Mouse (Mus musculus): ENCODE data around the gene Mast2. TPM values are rescaled to one million over a fixed set of nuclear protein-coding genes. Genes with fewer than 3 reads are reported as not detected.

The Mast2 gene
- polyA plus RNA-seq (2015; fragmentation: Nextera tagmentation; extraction: Ambion mirVana): 43.9 and 48.9 TPM in 2 replicates

DNA sequence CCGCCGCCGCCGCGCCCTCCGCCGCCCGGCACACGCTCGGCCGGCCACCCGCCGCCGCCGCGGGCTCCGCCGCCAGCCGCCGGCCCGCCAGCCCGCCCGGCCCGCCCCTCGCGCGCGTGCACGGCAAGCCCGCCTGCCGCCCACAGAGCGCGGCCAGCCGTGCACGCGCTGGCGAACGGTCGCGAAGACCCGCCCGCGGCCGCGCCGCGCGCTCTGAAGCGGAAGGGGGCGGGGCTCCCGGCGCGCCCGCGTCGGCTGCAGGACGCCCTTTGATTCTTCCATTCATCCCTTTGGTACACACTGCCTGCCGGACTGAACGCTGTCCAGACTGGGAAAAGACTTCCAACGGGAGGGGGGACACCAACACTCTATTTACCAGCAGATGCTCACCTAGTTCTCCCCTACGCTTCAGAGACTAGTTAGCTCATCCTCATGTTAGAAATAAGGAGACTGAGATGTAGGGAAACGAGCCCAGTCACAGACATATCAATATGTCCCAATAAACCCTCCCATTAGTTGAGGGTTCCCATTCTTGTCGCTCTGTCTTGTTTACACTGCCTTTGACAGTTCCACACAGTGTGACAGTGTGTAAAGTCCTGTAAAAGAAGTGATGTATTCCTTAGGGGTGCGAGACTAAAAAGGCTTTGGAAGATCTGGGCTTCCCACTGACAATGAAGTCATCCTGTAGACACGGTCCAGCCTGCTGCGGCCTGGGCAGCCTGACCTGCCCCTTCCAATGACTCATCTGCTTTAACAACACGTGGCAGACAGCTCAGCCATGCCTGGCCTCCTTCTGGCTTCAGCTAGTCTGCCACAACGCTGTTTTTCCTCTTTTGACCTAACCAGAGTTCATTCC is at the start of gene Mast2:
TSS of gene Mast2 (minus strand) at position 58 of the 856 bp plus-strand sequence.
- peak; percentile 93 for ATAC-seq (ENCODE audit: low FRiP score, low read depth)
- peak within 1 kb of the TSS; percentile 90 for H3K4me3 ChIP-seq
- H3K4me2 ChIP-seq: peak within 1 kb of the TSS; percentile 75
- no peaks in the 10 kb centered on the region for H3K36me3 ChIP-seq
- H3K4me1 ChIP-seq (replicated peaks): peaks cover 22% of the 10 kb centered on the region
- peak within 1 kb of the TSS; percentile 83 for H3K9ac ChIP-seq
- no peaks in the 10 kb centered on the region for H3K9me3 ChIP-seq
- H3K27ac ChIP-seq (replicated peaks): peak within 1 kb of the TSS; percentile 97
- under 1% methylated on average over 67 of the region's 68 CpGs for WGBS
- no peaks in the 10 kb centered on the region for H3K27me3 ChIP-seq

DNA sequence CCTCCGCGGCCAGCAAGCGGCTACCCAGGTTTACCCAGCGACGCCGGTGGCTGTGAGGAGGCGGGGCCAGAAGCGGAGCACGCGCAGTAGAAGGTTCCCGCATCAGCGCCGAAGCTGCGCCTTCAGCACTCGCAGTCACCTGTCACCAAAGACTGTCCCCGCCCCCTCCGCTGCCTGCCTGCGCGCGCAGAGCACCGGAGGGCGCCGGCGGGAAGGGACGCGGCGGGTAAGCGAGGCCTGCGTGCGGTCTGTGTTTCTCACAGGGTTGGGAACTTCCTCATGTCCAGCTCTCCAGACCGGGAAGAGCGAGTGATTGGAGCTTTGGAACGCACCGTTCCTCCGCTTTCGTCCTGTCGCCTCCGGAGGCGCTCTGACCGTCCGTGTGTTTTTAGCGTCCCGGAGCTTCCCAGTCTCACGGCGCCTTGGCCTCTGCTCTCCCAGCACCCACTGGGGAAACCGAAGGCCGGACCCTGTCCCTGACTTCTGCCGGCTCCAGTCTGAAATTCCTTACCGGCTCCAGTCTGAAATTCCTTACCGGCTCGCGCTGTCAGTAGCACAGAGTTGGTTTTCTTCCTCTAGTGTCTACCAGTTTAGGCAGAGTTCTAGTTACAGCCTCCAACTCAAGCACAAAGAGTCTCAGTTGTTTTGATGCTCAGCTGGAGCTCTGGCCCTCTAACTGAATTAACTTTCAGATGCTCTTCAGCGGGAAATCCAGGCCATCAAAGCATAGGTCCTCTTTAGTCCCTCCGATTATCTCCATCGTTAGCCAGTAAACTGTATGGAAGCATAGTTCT is 43.6 kb upstream of the Mast2 start, which contains the start of gene Ipp:
TSS of gene Ipp (plus strand) at position 125 of the 794 bp plus-strand sequence.
- peak; percentile 99 for ATAC-seq (ENCODE audit: low FRiP score, low read depth)
- Histone ChIP-seq H3K4me1 (replicated peaks) (peaks cover 17% of the 10 kb centered on the region), H3K27ac (replicated peaks) (peak within 1 kb of the TSS; percentile 79), H3K4me2 (peak within 1 kb of the TSS; percentile 65), H3K4me3 (peak within 1 kb of the TSS; percentile 54), H3K9ac (peak within 1 kb of the TSS; percentile 57), H3K27me3 (no peaks in the 10 kb centered on the region), H3K9me3 (no peaks in the 10 kb centered on the region), H3K36me3 (peaks cover 5% of the 10 kb centered on the region; the same call in 1 of the 2 replicates)
- under 1% methylated on average over 55 of the region's 55 CpGs for WGBS

DNA sequence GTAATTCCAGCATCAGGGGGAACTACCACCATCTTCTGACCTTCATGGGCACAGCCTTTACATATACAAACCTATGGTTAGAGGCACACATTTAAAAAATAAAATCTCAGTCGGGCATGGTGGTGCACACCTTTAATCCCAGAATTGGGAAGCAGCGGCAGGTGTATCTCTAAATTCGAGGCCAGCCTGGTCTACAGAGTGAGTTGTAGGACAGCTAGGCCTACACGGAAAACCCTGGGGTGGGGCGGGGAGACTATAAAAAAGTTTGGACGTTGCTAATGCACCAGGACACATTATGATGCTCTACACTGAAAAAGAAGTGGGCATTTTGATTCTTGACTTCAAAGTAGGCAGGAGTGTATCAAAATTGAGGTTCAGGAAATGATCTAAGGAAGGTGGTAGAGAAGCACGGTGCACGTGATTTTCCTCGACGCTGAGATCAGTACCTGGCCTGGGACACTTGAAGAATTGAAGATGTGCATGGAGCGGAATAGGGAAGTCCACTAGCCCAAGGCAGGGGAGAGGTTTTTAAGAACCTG is 43.0 kb upstream of the Mast2 start:
- no peaks in the 10 kb centered on the region for H3K9me3 ChIP-seq
- H3K4me2 ChIP-seq: peak overlapping the region; percentile 65
- H3K36me3 ChIP-seq: peaks cover 5% of the 10 kb centered on the region; the same call in 1 of the 2 replicates
- peaks cover 17% of the 10 kb centered on the region for H3K4me1 ChIP-seq (replicated peaks)
- WGBS: 30% methylated on average over 11 of the region's 11 CpGs
- no peak; the same call in 1 of the 2 replicates for ATAC-seq (ENCODE audit: low FRiP score, low read depth)
- peak overlapping the region; percentile 79 for H3K27ac ChIP-seq (replicated peaks)
- H3K9ac ChIP-seq: peak overlapping the region; percentile 57
- H3K27me3 ChIP-seq: no peaks in the 10 kb centered on the region
- H3K4me3 ChIP-seq: peak overlapping the region; percentile 54

DNA sequence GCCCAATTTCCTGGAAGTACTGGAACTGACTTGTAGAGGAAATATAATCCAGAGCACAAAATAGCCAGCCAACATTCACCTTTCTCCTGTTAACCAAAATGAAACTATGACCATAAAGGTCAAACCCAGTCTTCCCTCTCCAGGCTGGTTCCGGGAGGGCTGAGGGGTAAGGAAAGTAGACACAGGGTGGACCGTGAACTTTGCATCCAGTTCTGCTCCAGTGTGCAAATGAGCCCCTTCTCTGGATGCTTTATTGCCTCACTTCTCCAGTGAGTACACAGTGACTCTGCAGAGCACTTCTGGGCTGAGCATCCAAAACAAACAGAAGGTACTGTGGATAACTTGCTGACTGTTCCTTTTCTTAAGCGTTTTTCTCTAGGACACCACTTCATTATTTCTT is 36.0 kb upstream of the Mast2 start:
- Histone ChIP-seq H3K9me3 (no peaks in the 10 kb centered on the region), H3K36me3 (no peaks in the 10 kb centered on the region), H3K4me1 (replicated peaks) (no peaks in the 10 kb centered on the region), H3K27me3 (no peaks in the 10 kb centered on the region), H3K4me2 (no peak overlapping the region), H3K4me3 (no peak overlapping the region), H3K27ac (replicated peaks) (no peak overlapping the region), H3K9ac (no peak overlapping the region)
- ATAC-seq (ENCODE audit: low FRiP score, low read depth): no peak
- WGBS: 78% methylated on average over 3 of the region's 3 CpGs

DNA sequence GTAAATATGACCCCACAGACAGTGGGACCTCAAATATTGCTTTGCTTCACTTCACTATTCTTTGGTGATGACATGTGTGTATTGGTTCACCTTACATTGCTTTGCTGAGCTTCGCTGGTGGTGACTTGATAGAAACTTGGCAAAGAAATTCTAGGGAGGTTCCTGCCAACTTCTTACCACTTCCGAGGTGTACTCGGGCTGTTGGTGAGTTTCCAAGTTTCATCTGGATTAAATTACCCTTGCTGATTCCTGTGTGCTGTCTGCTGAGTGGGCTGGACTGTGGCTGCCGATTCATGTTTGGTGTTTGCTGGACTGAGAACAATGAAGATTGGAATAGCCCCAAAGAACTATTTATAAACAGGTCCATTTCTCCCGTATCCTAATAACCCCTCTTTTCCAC is 29.7 kb upstream of the Mast2 start:
- H3K27ac ChIP-seq (replicated peaks): no peak overlapping the region
- H3K9ac ChIP-seq: no peak overlapping the region
- no peak overlapping the region for H3K4me3 ChIP-seq
- H3K27me3 ChIP-seq: no peaks in the 10 kb centered on the region
- WGBS: 79% methylated on average over 5 of the region's 5 CpGs
- no peak for ATAC-seq (ENCODE audit: low FRiP score, low read depth)
- no peaks in the 10 kb centered on the region for H3K4me1 ChIP-seq (replicated peaks)
- H3K4me2 ChIP-seq: no peak overlapping the region
- H3K36me3 ChIP-seq: no peaks in the 10 kb centered on the region
- no peaks in the 10 kb centered on the region for H3K9me3 ChIP-seq

DNA sequence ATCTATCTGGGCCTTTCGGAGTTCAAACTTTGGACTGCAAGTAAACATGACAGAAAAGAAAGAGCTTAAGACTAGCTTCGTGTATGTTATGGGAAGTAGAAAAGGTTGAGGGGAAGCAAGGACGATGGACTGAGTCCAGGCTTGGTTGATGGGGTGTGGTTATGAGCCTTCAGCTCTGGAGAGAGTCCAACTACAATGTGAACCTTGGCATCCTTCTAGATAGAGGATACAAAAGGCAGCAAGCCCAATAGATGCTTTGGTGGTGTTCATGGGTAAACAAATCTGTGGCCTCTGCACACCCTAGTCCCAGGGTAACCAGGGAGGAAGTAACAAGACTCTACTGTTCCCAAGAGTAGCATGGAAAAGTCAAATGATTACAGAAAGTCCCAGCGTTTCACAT is 28.5 kb upstream of the Mast2 start:
- no peaks in the 10 kb centered on the region for H3K27me3 ChIP-seq
- WGBS: 78% methylated on average over 4 of the region's 4 CpGs

DNA sequence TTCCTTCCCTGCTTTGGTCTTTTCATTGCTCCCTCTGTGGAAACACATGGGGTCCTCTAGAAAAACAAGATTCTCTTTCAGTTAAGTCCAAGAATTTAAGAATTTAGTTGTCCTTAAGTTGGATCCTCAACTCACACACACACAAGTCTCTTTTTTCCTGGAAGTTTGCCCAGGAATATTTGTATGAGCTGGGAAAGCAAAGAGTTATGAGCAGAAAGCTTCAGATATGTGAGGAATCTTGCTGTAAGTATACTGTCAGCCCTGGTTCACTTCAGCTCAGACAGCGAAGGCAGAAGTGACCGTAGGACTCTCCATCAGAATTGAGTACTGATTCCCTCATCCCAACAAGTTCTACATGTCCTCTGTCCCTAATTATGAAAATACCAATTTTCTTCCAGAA is 27.9 kb upstream of the Mast2 start:
- Histone ChIP-seq H3K36me3 (no peaks in the 10 kb centered on the region), H3K9ac (no peak overlapping the region), H3K4me2 (no peak overlapping the region), H3K27me3 (no peaks in the 10 kb centered on the region), H3K27ac (replicated peaks) (no peak overlapping the region), H3K4me3 (no peak overlapping the region), H3K9me3 (no peaks in the 10 kb centered on the region), H3K4me1 (replicated peaks) (no peaks in the 10 kb centered on the region)
- WGBS: 88% methylated on average over 2 of the region's 2 CpGs
- ATAC-seq (ENCODE audit: low FRiP score, low read depth): no peak

More for the DNA sequence above, 28.5 kb upstream of the Mast2 start:
- no peak for ATAC-seq (ENCODE audit: low FRiP score, low read depth)
- Histone ChIP-seq H3K9me3 (no peaks in the 10 kb centered on the region), H3K27ac (replicated peaks) (no peak overlapping the region), H3K4me3 (no peak overlapping the region), H3K36me3 (no peaks in the 10 kb centered on the region), H3K4me2 (no peak overlapping the region), H3K9ac (no peak overlapping the region), H3K4me1 (replicated peaks) (no peaks in the 10 kb centered on the region)

DNA sequence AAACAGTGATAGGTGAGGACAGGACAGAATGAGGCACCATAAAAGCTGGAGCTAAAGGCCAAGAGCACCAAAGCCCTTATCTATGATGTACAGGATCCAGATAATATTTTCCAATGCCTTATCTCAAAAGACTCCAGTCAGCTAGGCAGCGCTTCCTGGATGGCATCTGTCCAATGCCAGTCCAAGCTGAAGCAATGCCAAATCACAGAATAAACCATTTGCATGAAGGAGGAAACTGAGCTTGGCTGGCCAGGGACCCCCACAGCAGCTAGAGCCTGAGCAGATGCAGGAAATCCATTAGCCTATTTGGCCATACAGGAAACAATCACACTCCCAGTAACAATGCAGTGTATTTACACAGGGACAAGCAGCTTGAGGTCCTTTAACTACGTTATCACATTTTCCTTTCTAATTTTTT is 27.1 kb upstream of the Mast2 start:
- H3K36me3 ChIP-seq: no peaks in the 10 kb centered on the region
- no peak overlapping the region; the same call in 1 of the 2 replicates for H3K27ac ChIP-seq (replicated peaks)
- H3K27me3 ChIP-seq: no peaks in the 10 kb centered on the region
- H3K4me2 ChIP-seq: no peak overlapping the region
- H3K9ac ChIP-seq: no peak overlapping the region
- H3K4me1 ChIP-seq (replicated peaks): no peaks in the 10 kb centered on the region
- no peaks in the 10 kb centered on the region for H3K9me3 ChIP-seq
- no peak for ATAC-seq (ENCODE audit: low FRiP score, low read depth)
- 50% methylated on average over 2 of the region's 2 CpGs for WGBS
- no peak overlapping the region for H3K4me3 ChIP-seq

DNA sequence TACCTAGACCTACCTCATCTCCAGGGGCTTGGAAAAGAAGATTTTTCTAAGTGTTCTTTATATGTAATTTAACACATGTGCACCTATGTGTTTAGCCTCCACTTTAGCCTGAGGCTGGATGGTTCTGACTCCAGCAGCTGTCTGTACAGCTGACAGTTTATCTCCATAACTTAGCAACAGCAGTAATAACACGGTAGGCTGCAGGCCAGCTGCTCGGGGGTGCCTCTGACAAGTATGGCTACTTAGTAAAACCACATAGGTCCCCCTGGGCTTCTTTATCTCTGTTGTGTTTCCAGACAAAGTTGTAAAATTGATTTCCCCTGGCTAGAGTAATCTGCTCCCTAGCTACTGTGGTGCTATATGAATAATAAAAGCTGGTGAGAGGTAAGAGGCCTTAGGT is 19.5 kb upstream of the Mast2 start:
- Histone ChIP-seq H3K27ac (replicated peaks) (no peak overlapping the region), H3K9me3 (no peaks in the 10 kb centered on the region), H3K4me3 (no peak overlapping the region), H3K36me3 (no peaks in the 10 kb centered on the region), H3K4me2 (no peak overlapping the region), H3K4me1 (replicated peaks) (no peaks in the 10 kb centered on the region), H3K9ac (no peak overlapping the region), H3K27me3 (no peaks in the 10 kb centered on the region)
- WGBS: 32% methylated on average over 2 of the region's 2 CpGs
- ATAC-seq (ENCODE audit: low FRiP score, low read depth): no peak

DNA sequence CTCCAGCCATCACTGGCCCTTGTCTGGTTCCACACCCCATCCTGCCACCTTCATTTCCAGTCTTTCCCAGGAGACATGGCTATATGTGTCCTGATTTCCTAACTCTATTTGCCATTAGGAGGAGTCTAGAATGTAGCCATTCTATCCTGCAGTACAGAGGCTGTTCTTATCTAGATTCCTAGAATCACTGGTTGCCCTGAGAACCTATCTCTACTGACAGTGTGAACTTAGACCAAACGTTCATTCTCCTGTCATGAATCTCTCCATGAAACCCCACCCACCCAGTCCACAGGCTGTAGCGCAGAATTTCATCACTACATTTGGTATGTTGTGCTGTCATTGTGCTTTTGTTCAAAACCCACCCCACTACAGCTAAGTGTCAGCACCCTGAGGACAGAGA is 17.3 kb upstream of the Mast2 start:
- Histone ChIP-seq H3K27ac (replicated peaks) (no peak overlapping the region), H3K4me3 (no peak overlapping the region), H3K4me2 (no peak overlapping the region), H3K36me3 (no peaks in the 10 kb centered on the region), H3K9me3 (no peaks in the 10 kb centered on the region), H3K9ac (no peak overlapping the region), H3K4me1 (replicated peaks) (no peaks in the 10 kb centered on the region), H3K27me3 (no peaks in the 10 kb centered on the region)
- 73% methylated on average over 2 of the region's 2 CpGs for WGBS
- no peak for ATAC-seq (ENCODE audit: low FRiP score, low read depth)

DNA sequence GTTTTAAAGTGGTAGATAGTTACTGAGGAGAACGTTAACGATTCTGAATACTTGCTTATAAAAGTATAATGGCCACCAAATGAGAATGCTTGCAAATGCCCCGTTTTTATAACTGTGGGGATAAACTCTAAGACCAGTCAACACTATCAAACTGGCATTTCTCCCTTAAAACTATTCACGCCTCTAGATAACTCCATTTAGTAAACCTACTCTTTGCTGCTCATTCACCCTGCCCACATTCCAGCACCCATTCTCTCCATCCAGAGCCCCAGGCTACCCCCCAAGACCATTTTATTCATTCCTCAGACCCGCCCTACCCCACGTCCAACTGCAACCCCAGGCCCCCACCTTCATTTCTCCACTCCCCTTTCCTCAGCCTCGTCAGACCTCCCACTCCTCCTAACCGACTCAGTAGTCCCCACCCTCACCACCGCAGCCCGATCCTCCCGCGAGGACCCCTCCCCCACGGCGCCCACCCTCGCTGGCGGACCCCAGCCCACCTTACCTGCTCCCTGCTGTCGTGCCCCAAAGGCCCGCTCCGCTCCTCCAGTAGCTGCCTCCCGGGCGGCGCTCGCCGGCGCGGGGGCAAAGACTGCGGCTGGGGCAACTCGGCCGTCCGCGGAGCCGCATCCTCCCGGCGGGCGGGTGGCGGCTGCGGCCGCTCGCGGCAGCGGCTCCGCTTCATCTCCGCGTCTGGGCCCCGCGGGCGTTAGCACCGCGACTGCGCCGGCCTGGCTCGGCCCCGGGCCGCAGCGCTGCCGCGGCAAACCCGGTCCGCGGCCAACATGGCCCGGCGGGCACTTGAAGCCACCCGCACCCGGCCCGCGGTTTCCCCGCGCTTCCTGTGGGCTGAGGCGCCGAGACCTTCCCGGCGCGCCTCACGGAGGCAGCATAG is 505 bp downstream of the Mast2 start:
- peak overlapping the region; percentile 90 for H3K4me3 ChIP-seq
- ATAC-seq (ENCODE audit: low FRiP score, low read depth): peak; percentile 73
- under 1% methylated on average over 67 of the region's 74 CpGs for WGBS
- peak overlapping the region; percentile 97 for H3K27ac ChIP-seq (replicated peaks)
- H3K9ac ChIP-seq: peak overlapping the region; percentile 83
- no peaks in the 10 kb centered on the region for H3K27me3 ChIP-seq
- H3K4me2 ChIP-seq: peak overlapping the region; percentile 75
- H3K4me1 ChIP-seq (replicated peaks): peaks cover 22% of the 10 kb centered on the region
- no peaks in the 10 kb centered on the region for H3K9me3 ChIP-seq
- H3K36me3 ChIP-seq: no peaks in the 10 kb centered on the region
